Mouse (Mus musculus) G1E (cell line): ENCODE data around the gene St8sia2. TPM values are rescaled to one million over a fixed set of nuclear protein-coding genes. Genes with fewer than 3 reads are reported as not detected.

ENCODE experiments used
- ATAC-seq: 2 replicates; pipeline ENCODE4 v1.8.0; 2016; ENCODE audit warnings: mild to moderate bottlenecking; ENCODE audit not compliant: insufficient number of reproducible peaks, poor library complexity, low FRiP score, severe bottlenecking; ENCODE audit errors: extremely low read depth
- DNase-seq: peaks from one replicate; pipeline ENCODE4 v3.0.0; 2012; ENCODE audit warnings: low spot score
- H3K27me3 ChIP-seq: 2 replicates; pipeline ENCODE4 v1.6.1; 2012; ENCODE audit warnings: mild to moderate bottlenecking, low read length, inconsistent platforms; ENCODE audit not compliant: insufficient read depth
- H3K36me3 ChIP-seq: replicated peaks from 2 replicates; pipeline ENCODE3; 2012; ENCODE audit warnings: mild to moderate bottlenecking, inconsistent platforms
- H3K4me1 ChIP-seq: 2 replicates; pipeline ENCODE4 v1.6.1; 2012; ENCODE audit warnings: low read depth, low read length, inconsistent platforms, mixed read lengths; ENCODE audit not compliant: insufficient read depth
- H3K4me3 ChIP-seq: 2 replicates; pipeline ENCODE4 v1.5.1; 2012; ENCODE audit warnings: low read depth, mild to moderate bottlenecking, inconsistent platforms, low read length, moderate library complexity, mixed read lengths
- H3K9me3 ChIP-seq: replicated peaks from 2 replicates; pipeline ENCODE4 v1.6.1; 2012; ENCODE audit warnings: inconsistent platforms
- CTCF ChIP-seq: IDR thresholded peaks from 2 replicates; pipeline ENCODE4 v1.5.1; 2012; ENCODE audit warnings: low read depth, low read length, inconsistent platforms, mixed read lengths
- GATA1 ChIP-seq: IDR thresholded peaks from 2 replicates; pipeline ENCODE4 v1.6.1; 2012; ENCODE audit warnings: borderline replicate concordance, low read length, inconsistent platforms, mixed read lengths
- GATA2 ChIP-seq: IDR thresholded peaks from 2 replicates; pipeline ENCODE4 v1.6.1; 2012; ENCODE audit warnings: low read depth, low read length, inconsistent platforms, borderline replicate concordance
- POLR2AphosphoS5 ChIP-seq: IDR thresholded peaks from 2 replicates; pipeline ENCODE4 v1.6.1; 2012; ENCODE audit warnings: low read depth, low read length, inconsistent platforms; ENCODE audit not compliant: insufficient replicate concordance
- TAL1 ChIP-seq: conservative IDR thresholded peaks from 2 replicates; pipeline ENCODE4 v1.6.1; 2012; ENCODE audit warnings: low read depth, low read length, inconsistent platforms, mixed read lengths
- polyA plus RNA-seq: library from polyadenylated mRNA; stranded (reverse); fragments of >175 nt; gene quantifications from 2 replicates; pipeline ENCODE4 v1.2.3, GENCODE M21; 2012
- total RNA-seq, 2 experiments: library from RNA; stranded (forward) in 1 of 2; stranded (reverse) in 1 of 2; fragments of 200-1000 nt in 1 of 2; fragments of >200 nt in 1 of 2; fragmentation: Nextera tagmentation in 1 of 2; gene quantifications; 2 replicates each; pipeline ENCODE4 v1.2.3; 2014 to 2017

St8sia2 gene
- total and polyA plus RNA-seq, 3 experiments, result 0.16 TPM; not detected in 2

GRCm38 (mm10) chr7:73933036-73933435, 80.5 kb downstream of the St8sia2 start:
- no peaks in the 10 kb centered on the region for H3K36me3 ChIP-seq
- H3K27me3 ChIP-seq, result no peaks in the 10 kb centered on the region
- DNase-seq (no peak), ATAC-seq (no peak)
- TF ChIP-seq TAL1 (no peak), CTCF (no peak), GATA2 (no peak), POLR2AphosphoS5 (no peak), GATA1 (no peak)
- no peaks in the 10 kb centered on the region for H3K4me1 ChIP-seq
- H3K4me3 ChIP-seq, result no peak overlapping the region
- peaks cover 20% of the 10 kb centered on the region for H3K9me3 ChIP-seq

DNA sequence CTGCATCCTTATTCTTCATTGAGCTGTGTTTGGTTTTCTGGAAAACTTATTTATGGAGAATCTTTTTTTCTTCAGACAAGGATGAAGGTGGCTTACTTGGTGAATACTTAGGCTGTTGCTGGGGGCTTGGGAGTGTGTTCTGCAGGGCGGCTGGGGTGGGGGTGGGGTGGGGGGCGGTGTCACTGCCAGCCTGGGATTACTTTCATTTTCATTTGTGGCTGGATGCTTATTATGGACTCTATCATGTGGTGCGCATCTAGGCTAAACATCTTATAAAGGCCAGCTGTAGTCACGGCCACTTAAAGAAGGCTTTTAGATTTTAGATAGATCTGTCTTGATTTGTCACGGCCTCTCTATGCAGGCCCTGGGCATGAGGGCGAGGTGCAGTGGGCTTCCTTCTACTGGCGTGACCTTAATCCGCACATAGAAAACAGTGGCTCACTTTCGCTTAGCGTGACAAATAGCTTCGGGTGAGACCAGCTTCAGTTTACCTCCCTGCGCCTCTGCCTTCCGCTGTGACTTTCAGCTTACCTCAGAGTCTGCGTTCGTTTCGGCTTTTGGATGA, 92.5 kb downstream of the St8sia2 start:
- TF ChIP-seq POLR2AphosphoS5, result no peak
- TF ChIP-seq GATA2, result no peak
- TF ChIP-seq CTCF, result no peak
- TF ChIP-seq TAL1, result no peak
- TF ChIP-seq GATA1, result no peak

DNA sequence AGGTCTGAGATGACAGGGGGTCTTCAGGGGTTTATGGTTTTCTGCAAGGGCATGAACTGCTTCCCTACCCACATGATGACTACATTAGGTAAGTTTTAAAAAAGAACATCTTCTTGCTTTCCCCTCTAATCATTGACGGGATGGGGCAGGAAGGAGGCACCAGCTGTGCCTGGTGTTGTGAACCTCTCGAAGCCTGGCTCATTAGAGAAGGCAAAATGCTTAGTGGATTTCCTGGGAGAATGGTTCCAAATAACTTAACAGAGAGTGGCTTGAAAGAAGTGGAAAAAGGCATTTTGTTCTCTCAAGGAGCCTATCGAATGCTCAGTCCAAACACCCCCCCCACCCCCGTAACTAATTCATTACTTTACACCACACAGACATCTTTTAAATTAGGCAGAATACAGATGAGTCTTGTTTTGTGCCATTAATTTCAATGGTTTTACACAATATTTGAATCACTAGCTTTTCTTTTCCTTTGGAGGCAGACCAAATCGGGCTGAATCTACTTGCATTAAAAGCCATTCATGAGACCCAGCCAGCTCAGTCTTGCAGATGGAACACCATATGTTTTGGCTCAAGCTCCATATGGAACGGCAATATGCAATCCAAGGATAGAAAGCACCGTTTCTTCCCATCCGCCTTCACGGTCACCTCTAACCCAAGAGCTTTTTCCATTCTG, 95.7 kb downstream of the St8sia2 start:
- ATAC-seq, result no peak
- DNase-seq, result no peak
- TF ChIP-seq CTCF, result no peak
- TF ChIP-seq TAL1, result no peak
- no peak for TF ChIP-seq POLR2AphosphoS5
- no peak for TF ChIP-seq GATA1
- TF ChIP-seq GATA2, result no peak

More for the DNA sequence above, 92.5 kb downstream of the St8sia2 start:
- no peaks in the 10 kb centered on the region for H3K4me1 ChIP-seq
- DNase-seq (no peak), ATAC-seq (no peak)
- H3K36me3 ChIP-seq, result no peaks in the 10 kb centered on the region
- H3K9me3 ChIP-seq, result peaks cover 23% of the 10 kb centered on the region
- no peak overlapping the region for H3K4me3 ChIP-seq
- H3K27me3 ChIP-seq, result no peaks in the 10 kb centered on the region

DNA sequence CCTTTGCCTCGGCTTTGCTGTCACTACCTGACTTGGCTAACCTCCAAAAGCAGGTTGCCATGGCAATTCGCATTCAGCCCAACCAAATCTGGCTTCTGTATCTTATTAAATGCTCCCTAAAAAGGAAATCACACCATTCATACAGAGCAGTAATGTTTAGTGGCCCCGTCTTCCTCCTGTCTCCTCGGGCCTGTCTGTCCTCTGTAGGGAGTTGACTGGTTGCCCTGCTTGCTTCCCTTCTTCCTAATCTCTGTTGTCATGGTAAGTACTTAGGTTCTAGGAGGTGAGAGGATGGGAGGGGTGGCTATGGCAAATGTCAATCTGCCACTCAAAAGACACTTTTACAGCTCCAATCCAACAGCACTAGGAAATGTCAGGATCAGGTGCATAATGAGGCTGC, 101.6 kb downstream of the St8sia2 start:
- H3K36me3 ChIP-seq, result no peaks in the 10 kb centered on the region
- H3K4me1 ChIP-seq, result no peaks in the 10 kb centered on the region
- no peaks in the 10 kb centered on the region for H3K27me3 ChIP-seq
- DNase-seq (no peak), ATAC-seq (no peak)
- H3K4me3 ChIP-seq, result no peak overlapping the region
- peaks cover 11% of the 10 kb centered on the region for H3K9me3 ChIP-seq
- TF ChIP-seq GATA1 (no peak), GATA2 (no peak), POLR2AphosphoS5 (no peak), TAL1 (no peak), CTCF (no peak)

More for the DNA sequence above, 95.7 kb downstream of the St8sia2 start:
- no peak overlapping the region for H3K4me3 ChIP-seq
- no peaks in the 10 kb centered on the region for H3K36me3 ChIP-seq
- H3K9me3 ChIP-seq, result peaks cover 24% of the 10 kb centered on the region
- H3K27me3 ChIP-seq, result no peaks in the 10 kb centered on the region
- no peaks in the 10 kb centered on the region for H3K4me1 ChIP-seq

DNA sequence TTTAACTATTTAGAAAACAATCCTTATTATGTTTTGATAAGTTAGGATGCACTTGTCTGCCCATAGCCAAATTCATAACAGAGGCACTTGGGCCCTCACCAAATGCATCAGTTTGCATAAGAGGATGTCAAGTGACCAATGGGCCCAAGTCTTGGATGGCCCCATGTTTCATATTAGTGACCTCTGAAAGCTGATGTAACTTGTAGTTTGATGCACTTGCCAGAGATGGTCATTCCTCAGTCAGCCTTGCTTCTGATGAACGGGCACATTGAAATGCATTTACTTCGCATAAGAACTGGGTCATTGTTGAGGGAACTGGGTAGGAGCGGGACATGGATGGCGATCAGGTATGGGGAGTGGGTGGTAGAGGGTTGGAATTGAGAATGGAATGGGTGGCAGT, 102.6 kb downstream of the St8sia2 start:
- Histone ChIP-seq H3K36me3 (no peaks in the 10 kb centered on the region), H3K27me3 (no peaks in the 10 kb centered on the region), H3K9me3 (peaks cover 8% of the 10 kb centered on the region), H3K4me1 (no peaks in the 10 kb centered on the region), H3K4me3 (no peak overlapping the region)
- DNase-seq, result no peak
- ATAC-seq, result no peak
- TF ChIP-seq GATA1 (no peak), GATA2 (no peak), CTCF (no peak), POLR2AphosphoS5 (no peak), TAL1 (no peak)

DNA sequence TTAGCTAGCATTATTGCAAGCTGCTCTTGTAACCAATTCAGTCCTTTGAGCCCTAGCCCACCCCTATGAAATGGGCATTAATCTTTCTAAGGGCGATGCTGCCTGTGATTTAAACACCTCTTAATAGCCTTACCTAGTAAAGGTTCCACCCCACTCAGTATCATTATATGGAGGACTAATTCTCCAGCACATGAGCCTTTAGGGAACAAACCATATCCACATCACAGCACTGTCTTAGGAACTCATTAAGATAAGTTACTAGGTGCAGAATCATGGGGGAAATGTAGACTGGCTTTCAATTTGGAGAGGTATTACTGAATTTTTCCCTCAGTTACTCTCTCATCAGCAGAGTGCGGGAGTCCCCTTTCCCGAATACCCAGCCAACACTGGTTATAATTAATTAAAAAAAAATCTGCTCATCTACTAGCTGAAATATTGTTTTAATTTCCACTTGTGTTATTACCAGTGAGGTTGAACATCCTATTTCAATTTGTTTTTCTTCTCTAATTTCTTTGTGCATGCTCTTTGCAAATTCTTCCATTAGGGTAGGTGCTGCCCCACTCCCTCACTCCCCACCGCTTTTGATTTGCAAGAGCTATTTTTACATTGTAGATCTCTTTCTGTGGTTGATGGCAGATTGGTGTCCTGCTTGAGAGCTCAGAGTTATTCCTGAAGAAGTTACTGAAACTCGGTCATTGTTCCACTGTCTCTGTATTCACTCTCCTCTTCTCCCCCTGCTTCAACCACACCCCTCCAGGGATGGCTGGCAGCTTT, 103.9 kb downstream of the St8sia2 start:
- TF ChIP-seq GATA2 (no peak), POLR2AphosphoS5 (no peak), TAL1 (no peak), CTCF (no peak), GATA1 (no peak)
- Histone ChIP-seq H3K4me1 (no peaks in the 10 kb centered on the region), H3K9me3 (peaks cover 8% of the 10 kb centered on the region), H3K27me3 (no peaks in the 10 kb centered on the region), H3K4me3 (no peak overlapping the region), H3K36me3 (no peaks in the 10 kb centered on the region)
- DNase-seq (no peak), ATAC-seq (no peak)
